Mouse (Mus musculus) thymus, postnatal 14 days (tissue): Measurements from ENCODE around the gene Zfp697.
"Not testable (repeated sequence)": the region's sequence is repeated elsewhere in the genome, so short reads cannot be mapped to it uniquely, and the experiment has no call there.

Source experiments
- DNase-seq: peaks from one replicate; pipeline ENCODE4 v3.0.0; 2021

Gene Zfp697

DNA sequence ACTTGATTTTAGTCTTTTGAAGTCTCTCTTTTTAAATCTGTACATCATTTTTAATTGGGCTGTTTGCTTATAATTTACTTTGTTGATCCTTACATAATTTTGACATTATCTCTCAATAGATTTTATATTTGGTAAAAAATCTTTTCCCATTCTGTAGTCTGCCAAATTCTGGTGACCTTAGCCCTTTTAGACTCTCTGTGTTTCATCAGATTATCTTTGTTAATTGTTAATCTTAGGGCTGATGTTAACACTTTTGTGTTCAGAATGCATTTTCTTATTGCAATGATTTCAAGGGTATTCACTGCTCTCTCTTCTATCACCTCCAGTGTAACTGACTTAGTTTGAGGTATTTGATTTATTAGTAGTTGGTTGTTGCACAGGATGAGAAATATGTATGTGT is 338.5 kb downstream of the Zfp697 start:
- DNase-seq = no peak

DNA sequence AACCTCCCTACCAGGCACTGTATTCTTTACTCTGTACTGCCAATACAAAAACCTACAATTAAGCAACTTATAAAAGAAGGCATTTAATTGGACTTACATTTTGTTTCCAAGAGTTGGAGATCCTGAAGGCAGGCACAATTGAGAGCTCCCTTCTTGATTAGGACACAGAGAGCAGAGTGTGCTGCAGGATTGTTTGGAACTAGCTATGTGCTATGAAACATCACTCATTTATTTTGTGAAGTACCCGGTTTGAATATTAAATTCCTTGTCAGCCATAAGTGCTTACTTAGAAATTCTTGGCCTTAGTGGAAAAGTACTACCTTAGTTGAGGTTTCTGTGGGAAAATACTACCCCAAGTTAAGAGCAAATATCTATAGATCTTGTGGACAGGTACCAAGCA is 342.1 kb downstream of the Zfp697 start, which contains the start of gene Hsd3b2:
Gene Hsd3b2, minus strand, starts transcription at position 168 of the 400 bp plus-strand sequence.
- no peak for DNase-seq

DNA sequence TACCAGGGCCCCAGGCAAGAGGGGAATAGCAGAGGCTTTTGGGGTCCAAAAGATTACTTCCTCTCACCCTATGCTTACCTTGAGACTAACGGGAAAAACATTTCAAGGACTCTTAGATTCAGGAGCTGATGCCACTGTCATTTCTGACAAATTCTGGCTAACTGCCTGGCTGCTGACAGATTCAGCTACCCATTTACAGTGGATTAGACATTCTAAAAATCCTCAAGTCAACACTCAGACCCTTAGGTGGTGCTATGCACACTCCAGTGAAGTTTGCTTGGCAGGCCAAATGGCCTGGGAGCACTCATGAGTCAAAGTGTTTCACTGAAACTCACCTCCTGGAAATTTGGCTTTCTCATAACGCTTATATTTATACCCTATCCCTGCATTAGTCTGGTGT is 344.0 kb downstream of the Zfp697 start:
- no peak for DNase-seq

DNA sequence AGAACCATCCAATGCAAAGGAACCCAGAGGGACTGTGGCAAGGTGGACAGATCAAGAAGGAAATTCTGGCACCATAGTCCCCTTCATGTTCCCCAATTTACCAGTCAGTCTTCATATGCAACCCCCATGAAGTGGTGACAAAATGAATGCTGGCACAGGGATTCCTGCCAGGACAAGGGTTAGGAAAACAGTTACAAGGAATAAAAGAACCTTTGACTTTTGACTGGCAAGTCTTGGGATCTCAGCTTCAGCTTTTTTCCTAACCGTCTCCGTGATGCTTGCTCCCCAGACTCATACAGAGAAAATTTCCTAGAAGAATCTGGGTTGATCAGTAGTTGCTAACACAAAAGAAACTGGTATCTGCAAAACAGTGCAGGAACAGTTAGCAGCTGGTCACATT is 351.5 kb downstream of the Zfp697 start:
- DNase-seq = no peak

DNA sequence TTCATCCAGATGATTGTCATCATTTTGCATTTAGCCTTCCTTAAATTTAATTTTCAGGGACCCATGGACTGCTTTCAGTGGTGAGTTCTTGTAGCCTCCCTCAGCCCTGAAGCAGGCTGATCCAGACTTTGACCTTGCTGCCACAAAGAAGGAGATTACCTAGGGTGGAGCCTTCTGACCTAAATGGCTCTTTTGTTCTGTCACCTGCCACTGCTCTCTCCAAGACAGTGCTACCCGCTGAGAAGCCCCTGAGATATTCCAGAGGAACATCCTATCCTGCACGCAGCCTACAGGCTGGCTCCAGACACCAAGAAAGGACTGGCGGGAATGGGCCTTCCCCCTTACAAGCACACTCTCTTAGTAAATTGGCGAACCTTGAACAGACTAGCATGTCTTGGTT is 352.1 kb downstream of the Zfp697 start:
- DNase-seq = no peak

DNA sequence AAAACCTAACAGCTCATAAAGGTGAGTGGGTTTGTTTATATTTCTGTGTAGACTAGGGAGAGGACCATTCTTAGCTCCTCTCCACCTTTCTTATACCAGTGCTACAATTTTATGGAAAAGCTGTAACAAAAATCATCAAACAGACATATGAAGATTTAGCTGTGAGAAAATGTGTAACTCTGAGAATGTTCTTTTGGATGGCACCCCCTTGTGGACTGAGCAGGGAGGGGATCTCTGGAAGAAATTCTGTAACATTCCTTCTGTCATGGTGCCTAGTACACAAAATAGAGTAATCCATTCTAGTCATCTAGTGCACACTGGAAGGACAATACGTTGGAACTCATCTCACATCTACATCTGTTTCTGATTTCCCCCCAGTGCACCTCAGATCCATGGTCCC is 358.8 kb downstream of the Zfp697 start:
- not testable (repeated sequence) for DNase-seq

DNA sequence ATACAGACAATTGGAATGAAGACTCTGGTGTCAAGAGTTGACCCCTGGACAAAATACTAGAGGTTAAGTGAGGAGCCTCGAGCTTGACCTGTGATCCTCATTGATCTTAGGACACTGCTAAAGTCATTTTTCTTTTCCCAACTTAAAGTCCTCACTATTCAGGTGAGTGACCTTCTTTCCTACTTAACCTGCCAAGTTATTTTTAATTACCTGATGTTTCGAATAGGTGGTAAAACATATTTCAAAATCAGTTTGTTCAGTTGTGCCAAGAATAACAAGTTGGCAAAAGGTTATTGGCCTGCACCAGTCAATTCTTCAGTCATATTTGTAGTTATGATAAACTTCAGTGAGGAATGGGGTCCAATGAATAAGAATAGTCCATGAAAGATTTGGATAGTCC is 369.9 kb downstream of the Zfp697 start:
- no peak for DNase-seq

DNA sequence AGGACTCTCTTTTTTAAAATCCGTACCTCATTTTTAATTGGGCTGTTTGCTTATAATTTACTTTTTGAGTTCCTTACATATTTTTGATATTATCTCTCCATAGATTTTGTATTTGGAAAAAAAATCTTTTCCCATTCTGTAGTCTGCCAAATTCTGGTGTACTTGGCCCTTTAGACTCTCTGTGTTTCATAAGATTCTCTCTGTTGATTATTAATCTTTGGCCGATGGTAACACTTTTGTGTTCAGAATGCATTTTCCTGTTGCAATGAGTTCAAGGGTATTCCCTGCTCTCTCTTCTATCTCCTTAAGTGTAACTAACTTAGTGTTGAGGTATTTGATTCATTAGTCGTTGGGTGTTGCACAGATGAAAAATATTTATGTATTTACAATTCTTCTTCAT is 374.6 kb downstream of the Zfp697 start:
- no peak for DNase-seq

DNA sequence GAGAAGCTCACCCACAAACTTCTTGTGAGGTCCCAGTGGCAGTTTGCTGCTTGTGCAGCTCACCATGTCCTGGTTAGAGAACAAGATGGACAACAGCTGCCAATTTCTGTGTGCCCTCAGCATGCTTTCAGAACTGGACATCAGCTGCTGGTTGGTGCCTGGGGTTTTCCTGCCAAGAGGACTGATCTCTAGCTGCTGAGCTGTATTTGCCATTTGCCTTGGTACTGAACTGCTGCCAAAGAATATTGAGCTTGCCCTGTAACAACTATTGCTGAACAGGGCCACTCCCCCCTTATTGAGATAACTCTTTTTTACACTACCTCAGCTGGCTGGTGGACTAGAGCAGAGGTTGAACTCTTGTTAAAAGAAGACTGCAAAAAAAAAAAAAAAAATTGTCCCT is 381.9 kb downstream of the Zfp697 start:
- DNase-seq = no peak

DNA sequence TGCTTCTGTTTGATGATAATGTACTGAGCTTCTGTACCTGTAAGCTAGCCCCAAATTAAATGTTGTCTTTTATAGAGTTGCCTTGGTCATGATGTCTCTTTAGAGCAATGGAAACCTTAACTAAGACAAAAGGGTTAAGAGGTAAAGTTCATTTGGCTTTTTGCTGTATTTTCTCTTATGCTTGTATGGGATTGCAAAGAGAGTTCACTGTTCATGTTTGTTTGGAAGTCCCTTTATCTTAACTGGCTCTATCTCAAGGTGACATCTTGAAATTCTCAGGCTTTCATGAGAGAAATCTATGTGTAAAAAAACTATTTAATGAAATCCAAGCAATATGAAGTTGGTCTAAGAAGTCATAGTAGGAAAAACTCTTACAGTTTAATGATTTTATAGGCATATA is 398.7 kb downstream of the Zfp697 start:
- no peak for DNase-seq

DNA sequence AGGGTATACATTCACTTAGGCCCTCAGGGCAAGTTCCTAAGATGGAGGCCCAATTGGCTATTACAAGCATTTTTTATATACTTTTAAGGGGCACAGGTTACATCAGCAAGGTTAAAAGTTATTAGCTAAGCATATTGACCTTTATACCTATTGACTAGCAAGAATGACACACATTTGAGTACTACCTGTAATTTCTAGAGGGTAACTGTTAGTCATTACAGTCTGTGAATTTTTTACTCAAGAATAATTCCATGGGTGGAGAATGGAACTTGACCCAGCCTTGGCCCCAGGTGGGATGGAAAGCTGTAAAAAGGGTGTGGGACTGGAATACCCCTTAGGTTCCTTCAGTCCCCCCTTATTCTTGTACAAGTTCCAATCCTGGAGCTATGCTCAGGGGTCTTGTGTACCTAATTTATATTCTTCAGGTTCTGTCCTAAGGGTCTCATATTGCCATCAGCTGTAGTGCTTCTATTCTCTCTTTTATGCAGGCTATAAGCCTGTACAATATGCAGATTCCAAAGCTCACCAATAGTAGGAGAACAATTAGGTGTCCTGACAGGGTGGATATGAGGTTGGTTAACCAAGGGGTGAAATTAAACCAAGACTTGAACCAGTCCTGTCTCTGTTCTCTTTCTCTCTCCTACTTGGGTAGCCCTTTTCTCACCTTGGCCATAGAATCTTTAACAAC is 400.1 kb downstream of the Zfp697 start:
- no peak for DNase-seq

DNA sequence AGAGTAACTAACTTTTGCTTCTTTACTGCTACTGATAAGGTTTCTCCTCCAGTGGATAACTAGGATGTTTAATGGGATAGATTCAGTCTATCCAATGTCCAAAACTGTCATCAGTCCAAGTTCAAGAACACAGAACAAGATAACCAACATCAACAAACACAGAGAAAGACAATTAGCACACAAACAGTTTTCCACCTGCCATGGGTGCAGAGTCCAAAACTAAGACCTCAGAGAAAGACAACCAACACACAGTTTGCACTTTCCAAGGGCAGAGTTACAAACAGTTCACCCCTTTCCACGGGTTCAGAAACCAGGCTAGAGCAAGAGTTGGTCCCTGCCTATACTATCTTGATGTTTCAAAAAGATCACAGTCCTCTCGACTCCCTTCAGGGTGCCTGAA is 404.3 kb downstream of the Zfp697 start:
- DNase-seq = no peak
